Mouse (Mus musculus): ENCODE data around the gene Slc41a3.

Slc41a3 gene

DNA sequence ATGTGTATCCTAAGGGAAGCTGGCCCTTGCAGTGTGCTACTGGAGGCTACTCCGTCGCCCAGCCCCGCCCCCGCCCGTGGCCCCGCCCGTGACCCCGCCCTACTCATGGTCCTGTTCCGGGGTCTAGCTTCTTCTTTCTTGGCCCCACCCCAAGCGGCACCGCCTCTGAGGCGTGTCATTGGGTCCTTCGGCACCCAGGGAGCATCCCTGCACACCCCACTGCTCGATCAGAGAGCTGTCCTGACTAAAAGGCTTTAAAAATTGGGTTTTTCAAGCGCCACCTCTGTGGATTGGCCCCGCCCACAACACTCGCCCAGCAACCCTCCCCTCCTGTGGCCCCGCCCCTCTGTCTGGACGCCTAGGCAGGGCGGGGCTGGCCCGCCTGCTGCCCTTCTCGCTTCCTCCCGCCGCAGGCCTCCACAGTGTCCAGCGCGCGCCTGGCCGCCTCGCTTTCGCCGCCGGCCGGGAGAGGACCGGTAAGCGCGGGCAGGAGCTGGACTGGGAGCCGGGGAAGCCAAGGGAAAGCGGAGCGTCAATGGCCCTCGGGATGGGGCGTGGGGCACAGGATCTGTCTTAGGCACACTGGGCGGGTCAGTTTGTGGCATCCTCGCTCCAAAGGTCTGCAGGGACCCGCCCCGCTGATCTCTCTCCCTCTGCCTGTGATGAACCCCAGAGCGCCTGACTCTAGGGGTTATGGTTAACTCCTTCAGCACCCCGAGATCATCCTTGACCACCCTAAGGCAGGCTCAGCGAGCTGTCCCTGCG is at the start of gene Slc41a3:
TSS of gene Slc41a3 (plus strand) at position 193 of the 765 bp plus-strand sequence.
- in situ Hi-C loops (cut with MboI, MseI) = no loop called here

DNA sequence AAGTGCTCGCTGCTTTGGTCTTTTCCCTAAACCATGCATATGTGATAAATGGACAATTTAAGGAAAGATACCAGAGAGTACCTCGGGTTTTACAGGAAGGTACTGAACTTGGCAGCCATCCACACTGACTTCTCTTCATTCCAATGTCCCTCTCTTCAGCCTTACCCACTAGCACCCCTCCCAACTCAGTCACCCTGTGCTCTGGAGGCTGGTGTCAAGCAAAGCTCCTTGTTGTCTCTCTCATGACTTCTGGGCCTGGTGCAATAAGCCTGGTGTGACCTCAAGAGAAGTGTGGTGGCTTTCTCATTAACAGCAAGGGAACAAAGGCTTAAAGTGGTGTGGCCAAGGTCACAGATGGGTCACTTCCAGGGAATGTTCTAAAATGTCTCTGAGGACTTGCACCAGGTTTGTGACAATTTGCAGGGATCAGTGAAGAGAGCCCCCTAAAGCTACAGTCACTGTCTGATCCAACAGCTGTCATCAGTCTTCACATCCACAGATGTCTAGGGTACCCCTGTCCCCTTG is 47.9 kb upstream of the Slc41a3 start:
- in situ Hi-C loops (cut with MboI, MseI) = no loop called here

DNA sequence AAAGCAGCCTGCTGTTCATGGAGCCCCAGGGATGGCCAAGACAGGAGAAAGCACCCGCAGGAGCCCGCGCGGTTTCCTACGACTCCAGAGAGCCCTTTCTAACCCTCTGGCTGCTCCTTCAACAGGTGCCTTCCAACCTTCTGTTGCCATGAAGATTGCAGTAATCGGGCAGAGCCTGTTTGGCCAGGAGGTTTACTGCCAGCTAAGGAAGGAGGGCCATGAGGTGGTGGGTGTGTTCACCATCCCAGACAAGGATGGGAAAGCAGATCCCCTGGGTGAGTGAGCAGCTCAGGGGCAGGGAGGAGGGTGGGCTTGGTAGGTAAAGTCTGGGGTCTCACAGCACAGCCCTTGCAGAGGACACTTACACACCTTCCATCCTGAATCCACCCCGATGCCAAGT is 47.4 kb upstream of the Slc41a3 start:
- in situ Hi-C loops (cut with MboI, MseI) = no loop called here

DNA sequence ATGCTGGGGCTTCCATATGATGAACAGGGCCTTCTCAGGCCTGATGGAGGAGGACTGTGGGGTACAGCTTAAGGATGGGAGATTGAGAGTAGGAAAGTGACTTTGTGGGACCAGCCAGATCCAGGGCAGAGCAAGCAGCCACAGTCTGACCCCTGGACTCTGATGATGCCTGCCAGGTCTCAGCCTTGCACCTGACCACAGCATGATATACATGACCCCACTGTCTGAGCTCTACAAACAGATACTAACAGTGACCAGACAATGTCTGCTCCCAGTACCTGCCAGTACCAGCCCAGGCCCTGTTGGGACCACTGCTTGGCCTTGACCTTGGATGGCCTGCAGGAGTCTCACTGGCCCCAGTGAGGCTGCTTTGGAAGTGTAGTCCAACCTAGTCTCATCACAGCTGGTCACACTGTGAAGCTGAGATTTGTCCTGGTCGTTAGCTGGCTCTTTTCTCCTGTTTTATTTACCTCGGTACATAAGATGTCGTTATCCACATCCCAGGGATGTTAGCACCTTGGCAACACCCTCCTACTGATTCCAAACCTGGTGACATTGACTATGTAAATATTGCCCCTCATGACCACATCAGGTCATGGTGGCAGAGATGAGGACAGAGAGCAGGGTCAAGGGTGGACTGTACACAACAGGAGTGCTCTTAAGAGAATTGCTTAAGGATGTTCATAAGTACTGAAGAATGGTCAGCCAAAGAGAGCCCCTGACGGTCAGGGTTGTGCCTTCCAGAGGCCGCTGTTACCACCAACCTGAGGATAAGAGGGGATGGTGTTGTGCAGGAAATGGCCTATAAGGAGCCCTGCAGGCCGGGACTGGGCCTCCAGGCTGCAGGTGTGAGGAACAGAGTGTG is 46.5 kb upstream of the Slc41a3 start:
- in situ Hi-C loops (cut with MboI, MseI) = no loop called here

DNA sequence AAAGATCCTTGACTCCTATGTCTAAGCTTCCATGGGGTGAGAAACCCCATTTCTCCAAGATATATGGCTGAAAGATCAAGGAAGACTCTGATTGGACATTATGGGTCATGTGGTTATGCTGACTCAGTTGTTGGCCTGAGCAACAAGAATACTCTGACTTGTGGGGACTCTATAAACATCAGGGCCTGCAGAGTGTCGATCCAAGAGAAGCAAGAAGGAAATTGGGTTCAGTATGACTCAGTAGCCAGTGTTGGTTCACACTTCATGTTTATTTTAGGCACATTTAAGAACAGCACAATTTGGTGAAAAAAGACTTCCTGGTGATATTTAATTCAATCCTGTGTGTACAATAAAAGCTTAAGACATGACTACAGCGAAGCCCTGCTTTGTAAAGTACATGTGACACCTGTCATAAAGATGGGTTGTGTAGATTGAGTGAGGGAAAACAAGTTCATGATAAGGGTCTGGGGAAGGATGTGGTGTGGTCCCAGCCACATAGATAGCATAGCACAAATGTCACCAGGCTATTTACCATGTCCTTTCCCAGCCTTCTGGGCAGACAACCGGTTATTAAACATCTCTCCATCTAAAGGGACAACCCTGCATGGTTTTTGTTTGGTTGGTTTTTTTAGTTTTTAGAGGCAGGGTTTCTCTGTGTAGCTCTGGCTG is 44.0 kb upstream of the Slc41a3 start:
- in situ Hi-C loops (cut with MboI, MseI) = no loop called here

DNA sequence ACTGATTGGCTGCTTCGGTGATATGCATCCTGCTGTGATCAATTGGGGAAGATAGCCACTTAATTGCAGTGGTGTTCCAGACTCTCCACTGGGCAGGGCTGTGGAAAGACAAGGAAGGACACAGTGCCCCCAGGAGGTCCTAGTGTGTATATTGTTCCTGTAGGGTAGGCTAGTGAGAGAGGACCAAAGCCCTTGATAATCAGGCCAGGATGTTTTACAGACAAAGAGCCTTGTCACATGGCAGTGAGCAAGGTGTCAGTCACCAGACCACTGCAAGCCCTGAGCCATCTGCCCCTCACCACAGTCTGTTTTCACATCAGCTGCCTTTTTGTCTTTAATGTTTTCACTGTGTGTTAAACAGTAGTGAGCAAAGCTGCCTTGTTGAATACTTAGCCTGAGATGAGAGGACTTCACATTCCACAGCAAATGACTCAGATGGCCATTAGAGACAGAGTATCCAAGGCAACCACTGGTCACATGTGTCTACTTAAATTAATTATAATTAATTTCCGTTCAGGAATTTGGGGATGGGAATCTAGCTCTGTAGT is 43.2 kb upstream of the Slc41a3 start:
- in situ Hi-C loops (cut with MboI, MseI) = no loop called here

DNA sequence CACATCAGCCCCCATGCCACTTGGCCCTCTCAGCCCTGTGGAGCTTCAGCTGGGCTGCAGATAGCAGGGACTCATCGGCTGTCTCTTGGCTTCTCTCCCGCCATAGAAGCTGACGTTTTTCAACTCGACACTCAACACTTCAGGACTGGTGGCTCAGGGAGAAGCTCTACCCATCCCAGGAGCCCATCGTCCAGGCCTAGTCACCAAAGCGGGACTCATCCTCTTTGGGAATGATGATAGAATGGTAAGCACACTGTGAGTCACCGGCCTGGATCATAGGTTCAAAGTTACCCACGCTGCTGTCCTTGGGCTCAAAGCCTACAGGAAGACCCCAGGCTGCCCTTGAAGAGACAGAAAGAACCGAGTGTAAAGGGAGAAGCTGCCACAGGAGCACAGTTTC is 40.3 kb upstream of the Slc41a3 start:
- in situ Hi-C loops (cut with MboI, MseI) = no loop called here

DNA sequence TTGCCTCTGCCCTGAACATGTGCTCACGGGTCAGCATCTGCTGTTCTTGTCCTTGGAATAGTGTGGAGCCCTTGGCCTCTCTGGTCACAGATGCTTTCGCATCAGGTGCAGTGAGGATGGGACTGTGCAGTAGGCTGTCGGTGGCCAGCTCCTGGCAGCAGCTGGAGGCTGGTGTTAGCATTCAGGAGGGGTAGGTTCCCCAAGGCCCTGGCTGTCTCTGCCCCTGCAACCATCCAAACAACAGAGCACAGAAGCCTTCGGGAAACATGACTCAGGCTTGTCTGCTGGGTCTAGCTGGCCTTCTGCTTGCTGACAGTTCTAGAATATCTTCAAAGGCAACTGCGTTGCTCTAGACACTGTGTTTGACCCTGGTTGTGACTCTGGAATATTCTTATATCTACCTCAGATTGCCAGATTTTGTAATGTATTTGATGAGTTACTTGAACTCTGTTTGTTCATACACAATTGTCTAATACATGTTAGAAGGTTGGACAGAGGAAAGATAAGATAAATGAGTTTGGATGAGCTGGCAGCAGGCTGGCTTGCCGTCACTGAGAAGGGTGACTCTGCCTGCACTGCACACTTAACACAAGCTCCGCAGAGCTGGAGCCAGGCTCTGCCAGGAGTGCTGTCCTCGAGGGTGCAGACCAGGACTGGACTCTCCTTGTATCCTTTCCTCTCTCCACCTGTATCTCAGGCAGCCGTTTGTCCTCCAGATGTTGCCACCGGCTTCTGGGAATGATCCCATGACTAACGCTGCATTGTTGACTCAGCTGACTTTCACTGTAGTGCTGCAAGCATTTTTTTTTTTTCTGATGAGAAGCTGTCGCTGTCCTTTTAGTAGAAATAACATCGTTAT is 38.9 kb upstream of the Slc41a3 start:
- in situ Hi-C loops (cut with MboI, MseI) = no loop called here

DNA sequence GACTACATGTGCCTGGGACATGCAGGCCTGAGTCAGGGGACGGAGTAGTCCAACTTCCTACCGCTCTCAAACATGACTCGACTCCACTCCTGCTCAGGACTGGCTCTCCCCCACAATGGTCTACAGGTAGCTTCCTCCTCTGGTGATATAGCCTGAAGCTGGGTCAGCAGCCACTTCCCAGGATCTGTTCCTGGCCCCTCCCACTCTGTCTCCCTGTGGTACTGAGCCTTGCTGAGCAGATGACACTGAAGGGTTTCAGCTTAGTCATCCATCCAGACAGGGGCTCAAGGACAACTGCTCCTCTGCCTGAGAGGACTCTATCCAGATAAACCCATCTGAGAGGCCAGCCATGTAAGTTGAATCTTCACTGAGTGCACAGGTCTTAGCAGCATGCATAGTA is 37.0 kb upstream of the Slc41a3 start:
- in situ Hi-C loops (cut with MboI, MseI) = no loop called here

DNA sequence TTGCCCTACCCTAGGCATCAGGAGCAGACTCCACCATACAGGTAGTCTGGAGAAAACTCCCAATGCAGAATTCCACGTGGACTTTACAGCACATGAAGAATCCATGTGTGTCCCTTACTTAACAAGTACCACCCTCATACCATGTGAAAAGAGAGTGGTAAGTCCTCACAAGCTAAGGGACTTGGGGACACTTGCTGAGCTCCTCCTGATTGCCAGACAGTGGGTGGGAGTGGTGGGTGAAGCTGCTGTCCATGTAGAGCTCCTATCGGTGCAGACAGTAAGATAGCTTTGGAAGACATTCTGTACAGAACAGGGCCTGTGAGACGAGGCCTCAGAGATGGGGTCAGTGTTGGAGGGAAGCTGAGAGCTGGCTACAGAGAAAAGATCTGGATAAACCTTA is 36.6 kb upstream of the Slc41a3 start:
- in situ Hi-C loops (cut with MboI, MseI) = no loop called here

DNA sequence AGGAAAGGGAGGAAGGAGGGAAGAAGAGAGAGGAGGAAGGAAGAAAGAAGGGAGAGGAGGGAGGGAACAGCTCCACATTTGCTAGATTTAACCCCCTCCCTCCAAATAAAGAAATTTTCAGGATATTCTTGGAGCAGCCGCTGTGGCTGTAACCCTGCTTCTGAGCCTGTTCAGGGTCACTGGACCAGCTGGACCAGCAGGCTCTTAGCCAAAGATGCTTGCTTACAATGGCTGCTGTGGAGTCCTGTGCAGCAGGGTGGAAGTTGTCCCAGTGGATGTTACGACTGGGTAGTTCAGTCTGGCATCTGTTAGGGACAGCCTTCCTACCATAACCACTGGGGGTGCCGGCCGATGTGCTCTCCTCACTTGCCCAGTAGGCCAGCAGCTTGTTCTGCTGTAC is 35.8 kb upstream of the Slc41a3 start:
- in situ Hi-C loops (cut with MboI, MseI) = no loop called here

DNA sequence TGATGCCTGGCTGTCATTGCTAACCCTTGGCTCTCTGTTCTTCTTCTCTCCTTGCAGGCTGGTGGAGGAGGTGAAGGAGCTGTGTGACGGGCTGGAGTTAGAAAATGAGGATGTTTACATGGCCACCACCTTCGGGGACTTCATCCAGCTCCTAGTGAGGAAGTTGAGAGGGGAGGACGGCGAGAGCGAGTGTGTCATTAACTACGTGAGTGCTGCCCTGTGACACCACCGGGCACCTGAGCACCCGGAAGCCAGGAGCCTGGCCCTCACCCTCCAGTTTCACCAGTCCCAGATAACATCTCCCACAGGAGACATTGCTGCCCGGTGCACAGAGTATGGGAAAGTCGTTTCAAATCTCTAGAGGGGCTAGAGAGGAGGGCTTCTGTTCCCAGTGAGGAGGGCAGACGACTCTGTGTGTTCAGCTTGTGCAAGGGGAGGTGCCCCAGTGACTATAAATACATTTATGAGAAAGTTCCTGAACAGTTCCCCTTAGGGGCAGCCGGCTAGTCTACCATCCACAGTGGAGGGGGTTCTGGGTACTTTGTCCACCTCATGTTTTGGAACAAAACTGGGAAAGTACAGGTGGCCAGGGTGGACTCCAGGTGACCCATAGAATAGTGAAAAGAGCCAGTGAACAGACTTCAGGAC is 34.7 kb upstream of the Slc41a3 start:
- in situ Hi-C loops (cut with MboI, MseI) = no loop called here

DNA sequence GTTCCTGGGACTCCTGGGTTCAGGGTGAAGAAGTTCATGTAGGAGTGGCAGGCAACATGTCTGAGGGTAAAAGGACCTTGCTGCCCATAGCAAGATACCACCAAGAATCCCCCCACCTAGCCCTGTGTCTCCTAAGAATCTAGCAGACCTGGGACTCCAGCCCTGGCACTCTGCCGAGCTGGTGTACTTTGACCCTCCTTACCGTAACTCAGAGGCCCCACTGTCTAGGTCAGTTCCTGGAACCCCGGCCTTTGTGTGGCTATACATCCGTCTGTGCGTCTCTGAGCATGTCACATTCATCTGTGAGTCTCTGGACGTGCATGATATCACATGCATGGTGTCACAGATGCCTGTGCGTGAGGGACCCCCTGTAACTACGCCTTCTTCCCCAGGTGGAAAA is 34.1 kb upstream of the Slc41a3 start:
- in situ Hi-C loops (cut with MboI, MseI) = no loop called here

DNA sequence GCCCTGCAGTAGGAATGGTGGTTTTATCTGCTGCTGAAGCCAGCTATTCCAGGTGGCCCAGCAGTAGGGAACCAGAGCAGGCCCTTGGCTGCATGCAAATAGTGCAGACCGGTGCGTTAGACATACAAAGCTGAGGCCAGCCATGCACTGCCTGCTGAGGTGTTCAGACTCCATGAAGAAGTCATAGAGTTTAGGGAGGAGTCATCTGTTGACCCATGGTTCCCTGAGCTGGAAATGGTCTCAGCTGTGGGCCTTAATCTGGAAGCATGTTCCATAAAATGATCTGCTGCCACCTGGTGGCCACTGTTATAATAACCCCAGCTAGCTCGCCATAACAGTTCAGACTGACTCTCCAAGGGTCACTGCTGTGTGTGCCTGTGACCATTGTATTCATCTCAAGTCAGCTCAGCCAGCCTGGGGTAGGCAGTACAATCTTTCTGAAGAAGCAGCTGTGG is 29.2 kb upstream of the Slc41a3 start:
- in situ Hi-C loops (cut with MboI, MseI) = no loop called here

DNA sequence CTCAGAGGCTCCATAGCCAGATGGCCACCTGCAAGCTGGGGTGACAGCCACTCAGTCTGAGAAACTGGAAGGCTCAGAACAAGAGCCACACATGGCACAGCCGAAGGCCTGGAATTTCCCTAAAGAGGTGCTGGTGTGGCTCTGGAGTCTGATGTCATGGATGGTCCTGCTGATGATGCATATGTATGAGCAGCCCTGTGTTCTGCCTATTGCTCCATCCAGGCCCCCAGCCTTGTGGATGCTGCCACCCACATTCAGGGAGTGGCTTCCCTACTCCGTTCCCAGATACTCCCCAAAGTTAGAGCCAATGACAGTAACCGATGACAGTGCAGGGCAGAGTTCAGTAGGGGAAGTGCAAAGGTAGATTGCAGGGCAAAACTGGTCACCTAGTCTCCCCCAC is 26.4 kb upstream of the Slc41a3 start:
- in situ Hi-C loops (cut with MboI, MseI) = no loop called here

DNA sequence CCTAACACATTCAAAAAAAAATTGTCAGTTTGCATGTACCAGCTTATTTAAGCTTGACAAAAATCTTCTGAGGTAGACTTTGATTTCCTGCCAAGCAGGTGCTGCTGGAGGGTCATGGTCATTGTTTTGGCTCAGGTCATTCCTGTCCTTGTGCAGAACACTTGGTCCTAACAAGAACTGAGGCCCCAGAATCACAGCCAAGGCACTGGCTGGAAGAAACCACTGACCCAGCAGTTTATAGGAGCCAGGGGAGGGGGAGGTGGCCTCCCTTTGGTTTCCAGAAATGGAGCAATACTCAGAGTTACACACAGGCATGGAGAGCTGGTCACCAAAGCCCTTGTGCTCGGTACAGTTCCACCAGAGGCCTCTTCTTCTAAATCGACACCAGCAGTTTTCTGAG is 22.2 kb upstream of the Slc41a3 start:
- in situ Hi-C loops (cut with MboI, MseI) = no loop called here

DNA sequence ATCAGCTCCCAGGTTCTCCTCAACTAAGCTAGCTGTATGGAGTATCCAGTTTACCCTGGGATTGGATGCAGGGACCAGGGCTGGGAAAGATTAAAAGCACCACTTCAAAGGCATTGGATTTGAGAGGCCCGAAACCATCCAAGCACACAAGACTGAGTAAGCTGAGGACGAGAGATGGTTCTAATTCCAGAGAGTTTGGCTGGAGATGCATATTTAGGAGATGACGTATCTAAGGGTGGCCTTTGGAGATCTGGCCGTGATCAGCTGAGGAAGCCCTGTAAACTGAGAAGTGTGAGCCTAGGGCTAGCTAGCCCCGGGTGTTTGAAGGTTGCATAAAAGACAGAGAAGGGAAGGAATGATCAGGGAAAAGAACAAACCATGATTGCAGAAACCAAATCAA is 16.4 kb upstream of the Slc41a3 start:
- in situ Hi-C loops (cut with MboI, MseI) = no loop called here

DNA sequence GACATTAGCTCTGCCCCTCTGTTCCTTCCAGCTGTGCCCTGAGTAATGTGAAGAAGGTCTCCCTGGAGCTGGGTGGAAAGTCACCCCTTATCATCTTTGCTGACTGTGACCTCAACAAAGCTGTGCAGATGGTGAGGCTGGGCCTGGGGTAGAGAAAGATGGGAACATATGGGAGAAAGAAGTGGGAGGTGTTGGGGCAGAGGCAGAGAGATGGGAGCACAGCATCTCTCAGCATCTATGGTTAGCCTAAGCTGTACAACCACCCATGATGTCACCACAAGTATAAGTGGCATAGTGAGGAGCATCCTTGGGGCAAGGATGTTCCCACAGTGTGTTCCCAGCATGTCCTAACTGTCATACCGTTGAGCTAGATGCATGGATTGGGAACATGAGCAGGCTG is 13.8 kb upstream of the Slc41a3 start:
- in situ Hi-C loops (cut with MboI, MseI) = no loop called here

DNA sequence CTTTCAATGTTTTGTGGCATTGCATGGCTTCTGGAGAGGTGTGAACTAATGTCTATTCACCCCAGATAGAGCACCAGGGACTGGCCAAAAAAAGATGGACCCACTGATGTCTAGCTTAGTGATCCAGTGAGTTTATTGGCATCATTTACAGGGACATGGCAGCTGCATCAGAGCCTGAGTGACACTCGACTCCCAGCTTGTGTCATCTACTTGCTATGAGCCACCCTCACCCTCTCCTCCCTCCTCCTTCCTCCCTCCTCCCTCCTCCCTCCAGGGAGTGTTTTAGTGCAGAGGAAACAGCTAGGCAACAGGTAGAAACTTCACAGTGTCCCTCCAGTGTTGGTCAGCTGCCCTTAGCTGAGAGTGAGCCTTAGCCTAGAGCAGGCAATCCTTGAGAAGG is 9.6 kb upstream of the Slc41a3 start:
- in situ Hi-C loops (cut with MboI, MseI) = no loop called here

DNA sequence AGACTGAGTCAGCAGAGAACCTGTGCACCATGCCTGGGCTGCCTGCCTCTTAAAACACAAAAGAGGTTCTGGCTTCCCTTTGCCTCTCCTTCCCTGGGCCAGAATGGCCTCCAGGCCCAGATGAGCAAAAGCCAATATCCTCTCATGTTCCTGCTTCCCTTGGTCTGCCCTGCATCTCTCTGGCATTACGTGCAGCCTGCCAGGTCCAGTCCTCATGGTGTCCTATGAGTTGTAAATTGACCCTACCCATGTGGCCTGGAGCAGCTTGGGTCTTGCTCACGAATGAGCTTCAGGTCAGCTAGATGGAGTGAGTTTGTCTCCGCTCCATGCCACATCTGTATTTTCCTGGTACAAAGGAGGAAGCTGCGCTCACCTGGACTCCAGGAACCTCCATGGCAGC is 7.5 kb upstream of the Slc41a3 start:
- in situ Hi-C loops (cut with MboI, MseI) = no loop called here

Measured in T-helper 1 cell (primary cell).